Mouse (Mus musculus) activated CD4-positive, CD25-positive, alpha-beta regulatory T cell, adult 4 months (primary cell): Measurements from ENCODE around the gene Pole2. TPM values are rescaled to one million over a fixed set of nuclear protein-coding genes. Genes with fewer than 3 reads are reported as not detected.

Source experiments
- ATAC-seq: one replicate; pipeline ENCODE4 v1.8.0; 2017
- polyA plus RNA-seq, 2 experiments: library from polyadenylated mRNA; unstranded; fragments of 100-300 nt; shearing (Covaris generic); gene quantifications; one replicate each; pipeline ENCODE4 v1.2.1; 2017

Gene Pole2
- polyA plus RNA-seq, 2 experiments from 2014 or later, result 14.2 to 15.5 TPM

DNA sequence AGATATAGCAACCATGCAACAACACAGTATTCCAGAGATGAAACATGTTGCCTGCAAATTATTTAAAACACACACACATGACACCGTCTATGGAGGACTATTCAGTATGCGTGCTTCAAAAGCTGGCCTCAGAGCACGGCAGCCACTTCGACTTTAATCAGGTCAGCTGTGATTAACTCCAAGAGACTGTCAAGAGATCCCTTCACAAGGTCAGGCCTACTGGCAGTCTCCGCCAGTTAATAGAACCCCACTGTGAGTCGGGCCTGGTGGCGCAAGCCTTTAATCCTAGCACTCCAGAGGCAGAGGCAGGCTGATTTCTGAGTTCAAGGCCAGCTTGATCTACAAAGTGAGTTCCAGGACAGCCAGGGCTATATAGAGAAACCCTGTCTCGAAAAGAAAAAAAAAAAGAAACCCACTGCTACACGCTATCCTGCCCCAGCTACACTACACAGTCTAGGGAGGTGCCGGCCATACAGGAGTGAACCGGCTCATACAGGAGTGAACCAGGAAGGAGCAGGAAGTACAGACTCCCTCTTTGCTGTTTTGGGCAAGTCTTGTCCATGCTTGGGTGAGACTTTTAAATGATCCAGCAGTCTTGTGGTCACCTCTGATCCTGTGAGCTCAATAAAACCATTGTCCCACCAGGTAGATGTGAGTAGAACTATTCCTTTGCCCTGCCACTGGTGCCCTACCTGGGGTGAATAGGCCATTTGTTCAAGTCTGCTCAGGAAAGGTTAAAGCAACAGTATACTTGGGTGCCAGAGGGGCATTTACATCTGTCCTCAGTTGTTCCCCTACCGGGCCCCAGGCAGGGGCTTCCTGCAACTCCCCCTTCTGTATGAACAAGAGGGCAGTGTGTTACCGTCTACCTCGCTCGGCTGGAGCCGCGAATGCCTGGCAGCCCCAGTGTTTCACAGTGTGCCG is 17.7 kb downstream of the Pole2 start:
- no peak for ATAC-seq

DNA sequence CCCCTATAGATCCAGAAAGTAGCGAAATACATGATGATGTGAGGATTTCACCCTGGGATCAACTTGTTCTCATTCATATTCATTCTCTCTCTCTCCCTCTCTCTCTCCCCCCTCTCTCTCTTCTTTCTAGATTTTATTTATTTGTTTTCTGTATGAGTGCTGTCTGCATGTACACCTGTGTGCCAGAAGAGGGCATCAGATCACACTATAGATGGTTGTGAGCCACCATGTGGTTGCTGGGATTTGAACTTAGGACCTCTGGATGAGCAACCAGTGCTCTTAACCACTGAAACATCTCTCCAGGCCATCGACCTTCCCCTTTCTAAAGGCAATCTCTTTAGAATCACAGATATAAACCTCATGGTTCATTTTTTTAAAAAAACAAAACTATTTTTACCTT is 19.5 kb downstream of the Pole2 start:
- no peak for ATAC-seq

DNA sequence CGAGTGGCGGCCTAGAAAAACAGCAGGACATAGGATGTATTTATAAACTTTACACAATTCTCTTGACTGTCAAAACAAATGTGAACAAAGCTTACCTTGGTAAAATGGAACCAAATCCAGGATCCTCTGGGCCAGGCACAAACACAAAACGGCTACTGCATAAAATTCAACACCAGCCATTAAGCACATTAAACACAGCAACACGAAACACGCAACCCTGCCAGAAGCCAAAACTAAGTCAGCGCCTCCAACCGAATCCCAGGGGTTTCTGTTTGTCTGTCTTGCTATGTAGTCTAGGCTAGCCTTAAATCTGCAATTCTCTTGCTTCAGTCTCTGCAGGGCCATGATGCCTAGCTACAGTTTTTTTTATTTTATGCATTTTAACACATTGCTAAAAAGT is 20.1 kb downstream of the Pole2 start:
- no peak for ATAC-seq

DNA sequence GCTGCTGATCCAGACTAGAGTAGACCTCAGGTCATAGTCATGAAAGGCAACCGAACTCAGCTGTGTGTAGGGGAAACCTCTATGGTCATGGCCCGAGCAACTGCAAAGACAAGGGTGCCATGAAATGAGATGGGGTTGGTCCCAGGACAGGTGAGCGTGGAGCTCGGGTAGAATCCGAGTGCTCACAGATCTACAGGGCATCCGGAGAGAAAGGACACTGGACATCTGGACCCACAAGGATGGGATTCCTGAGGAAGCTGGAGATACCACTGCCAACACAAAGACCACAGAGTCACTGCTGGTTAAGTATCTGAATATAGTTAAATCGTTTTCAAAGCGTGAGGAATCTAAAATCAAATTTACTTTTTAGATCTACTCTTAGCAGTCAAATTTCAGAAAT is 20.6 kb downstream of the Pole2 start:
- no peak for ATAC-seq

DNA sequence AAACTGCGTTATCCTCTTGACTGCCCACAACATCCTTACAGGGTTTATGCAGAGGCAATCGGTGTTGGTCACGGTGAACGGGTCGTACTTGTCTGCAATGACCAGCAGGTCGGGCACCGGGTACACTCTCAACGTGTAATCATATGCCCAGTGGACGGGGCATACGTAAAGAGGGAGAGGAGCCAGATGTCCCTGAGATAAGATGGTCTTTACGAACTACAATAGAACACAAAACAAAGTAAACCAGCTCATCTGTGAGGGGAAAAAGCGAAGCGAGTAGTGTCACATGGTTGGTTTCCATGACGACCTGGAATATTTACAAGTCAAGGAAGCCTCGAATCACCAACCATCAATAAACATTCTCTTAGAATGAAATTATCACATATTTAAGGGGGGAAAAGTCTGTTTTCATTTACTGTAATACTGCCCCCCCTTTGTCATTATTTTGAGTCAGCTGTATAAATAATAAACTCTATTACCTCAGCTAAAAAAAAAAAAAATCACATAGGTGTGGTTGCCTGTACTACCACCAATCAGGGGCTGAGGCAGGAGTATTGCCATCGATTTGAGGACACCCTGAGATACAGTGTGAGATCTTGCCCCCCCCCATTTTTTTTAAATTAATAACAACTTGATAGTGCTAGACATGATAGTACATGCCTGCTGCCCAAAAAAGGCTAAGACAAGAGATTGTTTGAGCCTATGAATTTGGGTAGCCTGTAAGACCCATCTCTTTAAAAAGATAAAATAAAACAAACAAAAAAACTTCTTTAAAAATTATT is 23.8 kb downstream of the Pole2 start, which contains the start of gene Gm49384:
Gene Gm49384, minus strand, starts transcription at position 216 of the 782 bp plus-strand sequence.
- ATAC-seq, result peak; percentile 23

DNA sequence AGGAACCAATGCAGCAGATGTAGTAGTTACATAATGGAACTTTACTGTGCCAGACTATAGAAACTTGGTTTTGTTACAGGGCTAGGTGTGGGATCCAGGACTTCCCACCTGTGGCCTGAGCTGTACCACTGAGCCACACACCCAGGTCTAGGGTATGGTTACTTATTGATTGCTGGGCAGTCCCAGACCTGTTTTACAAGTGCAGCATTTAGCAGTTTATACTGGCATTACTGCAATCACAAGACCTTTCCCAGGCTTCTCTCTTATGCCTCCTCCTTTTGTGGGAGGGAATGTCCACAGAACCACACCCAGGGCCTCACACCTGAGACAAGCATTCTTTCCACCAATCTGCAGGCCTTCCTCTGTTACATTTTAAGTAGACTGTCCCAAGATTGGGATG is 29.0 kb downstream of the Pole2 start:
- no peak for ATAC-seq

DNA sequence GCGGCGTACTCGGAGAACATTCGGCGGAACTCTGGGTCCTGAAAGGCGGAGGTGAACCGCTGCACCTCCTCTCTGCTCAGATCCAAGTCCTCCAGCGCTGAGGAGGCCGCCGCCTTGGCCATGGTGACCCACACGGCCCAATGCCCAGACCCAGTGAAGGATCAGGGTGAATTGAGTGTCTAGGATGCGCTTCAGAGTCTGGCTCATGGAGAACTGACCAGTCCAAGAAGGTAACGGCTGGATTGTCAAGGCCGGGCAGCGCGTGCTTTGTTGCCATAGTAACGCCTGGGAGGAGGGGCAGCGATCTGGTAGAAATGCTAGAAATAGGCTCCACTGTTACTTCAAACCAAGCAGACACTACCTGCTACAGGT is 29.8 kb downstream of the Pole2 start, which contains the start of gene Dnaaf2:
Gene Dnaaf2, minus strand, starts transcription at position 266 of the 372 bp plus-strand sequence.
- ATAC-seq, result peak; percentile 4

DNA sequence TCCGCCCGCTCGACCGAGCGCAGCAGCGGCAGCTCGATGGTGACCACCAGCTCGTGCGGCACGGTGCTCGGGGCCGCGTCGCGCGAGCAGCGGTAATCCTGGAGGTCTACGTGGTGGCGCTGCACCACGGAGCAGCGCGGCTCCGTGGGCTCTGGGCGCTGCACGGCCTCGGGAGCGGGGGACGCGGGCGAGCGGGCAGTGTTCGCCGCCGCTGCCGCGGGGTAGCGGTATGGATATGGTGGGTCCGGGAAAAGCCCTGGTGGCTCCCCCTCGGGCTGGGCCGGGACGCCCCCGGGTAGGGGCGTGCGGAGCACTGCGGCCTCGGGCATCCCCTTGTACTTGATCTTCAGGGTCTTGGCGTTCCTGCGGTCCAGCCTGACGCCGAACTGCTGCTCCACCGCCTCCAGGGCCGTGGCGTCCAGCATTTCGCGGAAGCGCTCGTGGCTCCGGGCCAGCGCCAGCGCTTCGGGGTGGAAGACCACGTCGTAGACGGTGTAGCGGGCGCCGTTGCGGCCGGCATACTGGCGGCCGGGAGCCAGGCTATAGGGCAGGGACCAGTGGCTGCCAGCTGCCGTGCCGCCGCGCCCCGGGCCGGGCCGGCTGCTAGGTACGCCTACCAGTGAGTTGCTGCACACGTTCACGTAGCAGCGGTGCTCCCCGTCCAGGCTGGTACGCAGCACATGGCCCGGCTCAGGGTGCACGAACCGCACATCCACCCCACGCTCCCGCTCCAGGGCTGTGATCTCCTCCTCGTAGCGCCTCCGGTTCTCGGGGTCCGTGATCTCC is 30.4 kb downstream of the Pole2 start:
- peak; percentile 70 for ATAC-seq

DNA sequence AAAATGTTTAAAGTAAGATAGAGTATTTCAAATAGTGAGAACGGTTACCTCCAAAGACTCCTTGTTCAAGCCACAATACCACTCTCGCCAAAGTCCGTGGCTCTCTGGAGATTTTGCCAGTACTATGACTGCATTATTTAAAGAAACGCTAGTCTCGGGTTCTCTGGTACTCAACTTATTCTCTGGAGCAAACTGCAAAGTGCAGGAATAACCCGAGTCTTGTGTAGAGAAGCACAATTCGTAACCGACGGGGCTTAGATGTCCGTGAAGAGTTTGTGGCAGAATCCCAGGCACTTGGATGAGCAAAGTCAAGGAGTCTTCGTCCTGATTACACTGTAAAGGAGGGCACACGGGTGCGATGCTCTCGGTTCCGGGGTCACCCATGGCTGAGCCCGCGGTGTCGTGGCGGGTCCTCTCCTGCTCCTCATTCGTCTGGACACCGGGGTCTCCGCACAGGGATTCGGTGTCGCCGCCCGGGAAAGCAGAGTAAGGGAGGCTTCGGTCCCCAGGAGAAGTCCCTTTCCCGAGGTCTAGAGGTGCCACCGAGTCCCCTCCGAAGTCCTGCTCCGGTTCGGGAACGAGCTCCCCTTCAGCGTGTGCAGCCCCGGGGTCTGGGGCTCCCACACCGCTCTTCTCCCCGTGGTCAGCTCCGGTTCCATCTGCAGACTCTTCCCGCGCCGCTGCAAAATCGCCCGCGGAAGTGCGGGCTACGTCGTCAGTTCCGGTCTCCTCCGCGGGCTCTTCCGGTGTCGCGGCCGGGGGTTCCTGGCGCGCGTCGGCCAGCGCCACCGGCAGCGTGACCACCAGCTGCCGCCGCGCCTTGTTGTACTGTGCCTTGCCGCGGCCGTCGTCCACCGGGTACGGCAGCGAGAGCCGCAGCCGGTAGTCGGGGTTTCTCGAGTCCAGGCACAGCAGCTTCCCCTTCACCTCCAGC is 31.3 kb downstream of the Pole2 start, which contains the start of gene Gm49383:
Gene Gm49383, minus strand, starts transcription at position 661 of the 934 bp plus-strand sequence.
- peak; percentile 64 for ATAC-seq

DNA sequence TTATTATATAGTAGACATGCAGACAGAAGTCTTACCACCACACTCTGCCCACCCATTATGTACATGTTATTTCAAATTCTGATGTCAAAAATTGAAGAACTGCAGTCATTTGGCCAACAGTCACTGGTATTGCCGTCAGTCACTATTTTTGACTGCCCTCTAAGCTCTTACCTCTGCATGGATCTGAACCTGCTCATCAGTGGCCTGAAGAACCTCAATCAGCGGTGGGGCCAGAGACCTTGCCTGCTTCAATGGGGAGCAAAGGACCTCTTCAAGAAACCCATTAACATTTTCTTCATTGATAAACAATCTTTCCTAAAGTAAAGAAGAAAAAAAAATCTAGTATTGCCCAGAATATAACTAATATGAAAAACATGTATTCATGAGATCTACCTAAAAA is 35.4 kb downstream of the Pole2 start:
- no peak for ATAC-seq

DNA sequence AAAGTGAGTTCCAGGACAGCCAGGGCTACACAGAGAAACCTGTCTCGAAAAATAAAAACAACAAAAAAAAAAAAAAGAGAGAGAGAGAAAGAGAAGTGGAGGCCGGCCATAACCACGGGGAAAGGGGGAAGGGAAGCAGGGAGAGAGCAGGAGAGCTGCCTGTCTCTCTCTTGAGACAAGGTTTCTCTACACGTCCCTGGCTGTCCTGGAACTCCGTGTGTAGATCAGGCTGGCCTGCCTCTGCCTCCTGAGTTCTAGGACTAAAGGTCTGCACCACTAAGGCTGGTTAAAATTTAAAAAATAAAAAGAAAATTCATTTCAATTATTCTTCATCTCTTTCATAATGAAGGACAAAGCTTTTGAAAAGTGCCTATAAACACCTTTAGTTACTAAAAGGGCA is 36.6 kb downstream of the Pole2 start:
- no peak for ATAC-seq

DNA sequence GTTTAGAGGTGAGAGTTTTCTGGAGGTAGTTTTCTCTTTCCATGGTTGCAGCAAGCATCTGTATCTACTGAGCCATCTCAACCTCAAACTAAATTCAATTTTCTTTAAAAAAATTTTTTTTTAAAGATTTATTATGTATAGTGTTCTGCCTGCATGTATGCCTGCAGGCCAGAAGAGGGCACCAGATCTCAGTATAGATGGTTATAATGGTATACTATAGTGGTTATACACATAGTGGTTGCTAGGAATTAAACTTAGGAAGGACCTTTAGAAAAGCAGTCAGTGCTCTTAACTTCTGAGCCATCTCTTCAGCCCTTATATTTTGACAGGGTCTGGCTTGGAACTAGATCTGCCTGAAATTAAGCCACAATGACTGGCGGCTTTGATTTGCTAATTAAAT is 37.5 kb downstream of the Pole2 start:
- ATAC-seq, result peak; percentile 53

DNA sequence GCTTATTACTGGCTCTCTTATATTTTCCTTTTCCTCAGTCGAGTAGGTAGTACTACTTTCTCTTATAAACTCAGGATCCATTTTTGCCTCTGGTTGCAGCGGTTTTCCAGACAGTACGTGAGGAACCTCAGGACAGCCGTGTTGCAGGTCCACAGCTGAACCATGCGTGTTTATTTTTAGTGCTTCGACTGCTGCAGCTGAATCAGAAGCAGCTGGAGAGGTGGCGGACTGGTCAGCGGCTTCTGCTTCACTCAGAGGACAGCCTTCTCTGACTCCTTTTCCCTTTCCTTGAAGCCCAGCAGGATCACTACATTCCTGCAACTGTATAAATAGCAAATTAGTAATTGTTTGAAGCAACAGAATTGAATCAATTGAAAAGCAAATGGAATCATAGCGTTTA is 37.9 kb downstream of the Pole2 start:
- ATAC-seq, result no peak

DNA sequence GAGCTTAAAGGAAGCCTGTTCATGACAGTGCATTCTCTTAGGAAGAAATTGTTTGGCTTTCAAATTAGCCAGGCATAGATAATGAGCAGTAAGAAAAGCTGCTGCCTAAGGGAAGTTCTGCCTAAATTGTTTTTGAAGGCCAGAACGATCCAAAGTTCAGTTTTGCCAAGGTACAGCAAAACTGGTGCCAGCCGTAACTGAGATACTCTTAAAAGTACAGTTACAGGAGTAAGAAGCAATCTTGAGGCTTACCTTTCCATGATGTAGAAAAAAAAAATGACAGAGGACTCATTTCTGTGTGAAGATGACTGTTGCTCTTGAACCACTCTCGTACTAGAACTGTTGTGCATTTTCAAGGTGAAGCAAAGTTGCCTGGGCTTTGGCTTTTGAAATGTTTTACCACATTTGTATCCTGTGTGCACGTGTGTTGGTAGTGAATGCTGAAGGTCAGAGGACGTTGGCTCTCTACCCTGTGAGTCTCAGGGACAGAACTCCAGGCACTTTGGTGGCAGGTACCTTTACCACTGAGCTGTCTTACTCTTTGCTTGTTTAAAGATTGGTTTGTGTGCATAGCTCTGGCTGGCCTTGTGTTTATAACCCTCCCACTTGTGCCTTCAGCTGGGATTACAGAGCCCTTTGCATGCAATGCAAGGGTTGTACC is 41.1 kb downstream of the Pole2 start:
- ATAC-seq, result no peak

DNA sequence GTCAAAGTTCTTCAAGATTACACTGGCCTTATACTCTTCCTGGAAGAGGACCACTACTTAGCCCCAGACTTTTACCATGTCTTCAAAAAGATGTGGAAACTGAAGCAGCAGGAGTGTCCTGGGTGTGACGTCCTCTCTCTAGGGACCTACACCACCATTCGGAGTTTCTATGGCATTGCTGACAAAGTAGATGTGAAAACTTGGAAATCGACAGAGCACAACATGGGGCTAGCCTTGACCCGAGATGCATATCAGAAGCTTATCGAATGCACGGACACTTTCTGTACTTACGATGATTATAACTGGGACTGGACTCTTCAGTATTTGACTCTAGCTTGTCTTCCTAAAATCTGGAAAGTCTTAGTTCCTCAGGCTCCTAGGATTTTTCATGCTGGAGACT is 42.6 kb downstream of the Pole2 start:
- no peak for ATAC-seq

DNA sequence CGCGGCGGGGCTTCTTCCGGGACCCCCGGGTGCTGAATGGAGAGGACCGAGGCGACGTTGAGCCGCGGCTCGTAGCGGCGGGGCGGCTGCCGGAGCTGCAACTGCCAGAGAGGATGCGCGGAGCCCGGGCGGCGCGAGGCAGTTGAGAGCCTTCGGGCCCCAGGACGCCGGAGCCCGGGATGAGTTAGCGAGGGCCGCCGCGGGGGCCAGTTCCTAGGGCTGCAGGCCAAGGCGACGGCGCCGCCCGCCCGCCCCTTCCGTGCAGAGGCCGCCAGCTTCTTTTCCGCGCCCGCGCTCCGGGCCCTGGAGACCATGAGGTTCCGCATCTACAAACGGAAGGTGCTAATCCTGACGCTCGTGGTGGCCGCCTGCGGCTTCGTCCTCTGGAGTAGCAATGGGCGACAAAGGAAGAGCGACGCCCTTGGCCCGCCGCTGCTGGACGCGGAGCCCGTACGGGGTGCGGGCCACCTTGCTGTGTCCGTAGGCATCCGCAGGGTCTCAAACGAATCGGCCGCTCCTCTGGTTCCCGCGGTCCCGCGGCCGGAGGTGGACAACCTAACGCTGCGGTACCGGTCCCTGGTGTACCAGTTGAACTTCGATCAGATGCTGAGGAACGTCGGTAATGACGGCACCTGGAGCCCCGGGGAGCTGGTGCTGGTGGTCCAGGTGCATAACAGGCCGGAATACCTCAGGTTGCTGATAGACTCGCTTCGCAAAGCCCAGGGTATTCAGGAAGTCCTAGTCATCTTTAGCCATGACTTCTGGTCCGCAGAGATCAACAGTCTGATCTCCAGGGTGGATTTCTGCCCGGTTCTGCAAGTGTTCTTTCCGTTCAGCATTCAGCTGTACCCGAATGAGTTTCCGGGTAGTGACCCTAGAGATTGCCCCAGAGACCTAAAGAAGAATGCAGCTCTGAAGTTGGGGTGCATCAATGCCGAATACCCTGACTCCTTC is 43.4 kb downstream of the Pole2 start:
- peak; percentile 34 for ATAC-seq

DNA sequence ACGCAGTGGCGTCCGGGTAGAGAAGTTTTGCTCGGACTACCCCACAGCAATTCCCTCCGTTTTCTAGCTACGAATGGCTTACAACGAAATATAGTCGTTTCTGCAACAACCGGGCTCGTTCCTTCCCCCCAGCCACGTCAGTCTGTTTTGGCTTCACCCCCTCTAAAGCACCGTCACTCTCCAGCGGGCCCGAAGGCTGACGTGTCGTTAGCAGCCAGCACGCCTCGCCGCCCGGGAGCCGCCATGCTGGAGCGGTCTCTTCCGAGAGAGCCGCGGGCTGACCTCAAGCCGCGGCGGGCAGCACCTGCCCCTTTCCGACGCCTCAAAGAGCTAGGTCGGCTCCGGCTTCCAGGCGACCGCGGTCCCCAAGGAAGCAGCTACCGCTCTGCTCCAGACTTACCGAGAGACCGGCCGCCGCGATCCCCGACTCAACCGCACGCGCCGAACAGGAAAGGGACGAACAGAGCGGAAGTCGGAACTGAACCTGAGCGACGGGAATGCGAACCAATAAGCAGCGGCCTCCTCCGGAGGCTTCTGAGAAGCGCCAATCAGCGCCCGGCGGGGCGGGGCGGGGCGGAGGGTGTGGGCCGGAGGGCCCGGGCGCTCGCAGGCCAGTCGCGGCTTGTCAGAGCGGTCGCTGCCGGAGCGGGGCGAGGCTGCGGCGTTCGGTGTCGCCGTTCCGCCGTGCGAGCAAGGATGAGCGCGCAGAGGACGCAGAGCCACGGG is 44.2 kb downstream of the Pole2 start, which contains the start of the genes Rpl36al and Mgat2:
Gene Rpl36al, minus strand, starts transcription at position 501 of the 726 bp plus-strand sequence.
Gene Mgat2, plus strand, starts transcription at position 575 of the 726 bp plus-strand sequence.
- ATAC-seq, result peak; percentile 95

DNA sequence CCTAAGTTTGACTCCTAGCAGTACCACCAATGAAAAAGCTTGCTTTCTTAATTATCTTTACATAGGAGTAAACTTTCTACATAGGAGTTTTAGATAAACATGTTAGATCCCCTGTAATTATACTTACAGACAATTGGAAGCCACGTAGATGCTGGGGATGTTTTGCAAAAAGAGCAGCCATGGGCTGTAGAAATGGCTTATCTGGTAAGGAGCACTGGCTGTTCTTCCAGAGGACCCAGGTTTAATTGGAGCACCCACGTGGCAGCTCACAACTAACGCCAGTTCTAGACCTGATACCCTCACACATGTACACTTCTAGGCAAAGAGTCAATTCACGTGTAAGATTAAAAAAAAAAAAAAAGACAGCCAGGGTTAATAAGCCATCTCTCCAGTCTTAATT is 46.2 kb downstream of the Pole2 start:
- no peak for ATAC-seq

DNA sequence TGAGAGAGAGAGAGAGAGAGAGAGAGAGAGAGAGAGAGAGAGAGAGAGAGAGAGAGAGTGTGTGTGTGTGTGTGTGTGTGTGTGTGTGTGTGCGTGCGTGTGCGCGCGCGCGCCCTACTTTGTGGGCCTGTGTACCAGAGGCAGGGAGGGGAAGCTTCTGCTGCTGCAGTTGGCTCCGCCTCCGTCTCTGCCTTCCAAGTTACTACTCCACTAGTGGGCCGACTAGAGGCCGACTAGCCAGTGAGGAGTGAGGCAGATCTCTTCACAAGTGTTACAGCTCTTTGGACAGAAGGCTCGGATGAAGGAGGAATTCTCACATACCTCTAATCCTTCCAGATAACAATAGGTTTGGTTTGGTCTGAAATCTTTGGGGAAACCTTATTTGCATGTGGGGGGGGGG is 48.6 kb downstream of the Pole2 start:
- ATAC-seq, result no peak
